Mouse (Mus musculus): ENCODE data around the gene Gm45716.

DNA sequence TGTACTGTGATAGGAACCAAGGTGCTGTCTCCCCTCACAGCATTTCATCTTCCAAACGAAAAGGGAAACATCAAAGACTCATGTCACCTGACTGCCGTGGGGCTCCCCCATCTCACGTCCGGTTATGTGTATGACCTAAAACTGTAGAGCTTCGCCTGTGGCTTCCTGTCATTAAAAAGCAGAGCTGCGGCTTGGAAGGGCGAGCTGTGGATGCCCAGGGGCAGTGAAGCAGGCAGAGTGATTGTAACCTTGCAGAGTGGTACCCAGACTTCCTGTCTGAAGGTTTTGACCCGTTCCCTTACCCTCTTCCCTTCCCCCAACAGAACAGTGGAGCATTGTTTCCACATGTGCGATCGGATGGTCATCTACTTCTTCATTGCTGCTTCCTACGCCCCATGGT is 76.7 kb downstream of the Gm45716 start:
- TF ChIP-seq CTCF (IDR thresholded peaks at IDR 0.05; ENCODE audit: borderline replicate concordance, insufficient read depth, low read depth, low read length) (no peak), POLR2A (IDR thresholded peaks at IDR 0.05; ENCODE audit: borderline replicate concordance, insufficient read depth, low read length) (no peak)
